Mouse (Mus musculus) lung, embryonic 14.5 days (tissue): ENCODE measurements around the gene Ssh2. TPM values are rescaled to one million over a fixed set of nuclear protein-coding genes. Genes with fewer than 3 reads are reported as not detected.
A peak's percentile ranks its signal among the peaks of the same experiment; 100 is the strongest.

Experiments used
- ATAC-seq: fragments of 200-750 bp; cut with Nextera tagmentation; 2 replicates; pipeline ENCODE4 v1.8.0; 2017; ENCODE audit warnings: mild to moderate bottlenecking, moderate TSS enrichment, moderate library complexity; ENCODE audit not compliant: insufficient read depth
- DNase-seq: peaks from one replicate; pipeline ENCODE4 v3.0.0-alpha.2; 2015
- H3K27ac ChIP-seq: fragments of 300-500 bp; sonication (generic); 2 replicates; pipeline ENCODE4 v1.5.1; 2014; ENCODE audit warnings: low read depth, mild to moderate bottlenecking, moderate library complexity
- H3K27me3 ChIP-seq: fragments of 300-500 bp; sonication (generic); 2 replicates; pipeline ENCODE4 v1.6.1; 2014; ENCODE audit warnings: low read length, control low read depth; ENCODE audit not compliant: insufficient read depth
- H3K36me3 ChIP-seq: fragments of 300-500 bp; sonication (generic); 2 replicates; pipeline ENCODE4 v1.6.1; 2014; ENCODE audit warnings: control low read depth; ENCODE audit not compliant: insufficient read depth
- H3K4me1 ChIP-seq: fragments of 300-500 bp; sonication (generic); 2 replicates; pipeline ENCODE4 v1.6.1; 2014; ENCODE audit warnings: antibody characterized with exemption, control low read depth; ENCODE audit not compliant: insufficient read depth
- H3K4me2 ChIP-seq: fragments of 300-500 bp; sonication (generic); 2 replicates; pipeline ENCODE4 v1.6.1; 2014; ENCODE audit warnings: mild to moderate bottlenecking
- H3K4me3 ChIP-seq: fragments of 300-500 bp; sonication (generic); 2 replicates; pipeline ENCODE4 v1.5.1; 2014; ENCODE audit warnings: low read depth, low read length
- H3K9ac ChIP-seq: fragments of 300-500 bp; sonication (generic); 2 replicates; pipeline ENCODE4 v1.6.1; 2014
- H3K9me3 ChIP-seq: fragments of 300-500 bp; sonication (generic); 2 replicates; pipeline ENCODE4 v1.6.1; 2016; ENCODE audit warnings: low read depth, low read length, control low read depth
- CTCF ChIP-seq: IDR thresholded peaks from 2 replicates; pipeline ENCODE4 v1.5.1; 2016; ENCODE audit warnings: antibody characterized with exemption, low read depth
- WGBS: fragments of 180-500 bp; shearing (Covaris S2); extraction: QIAGEN DNeasy Blood & Tissue Kit; methylation state at CpG from one replicate; pipeline ENCODE4 v1.1.7; 2014; 5-methylcytosine and 5-hydroxymethylcytosine counted together
- polyA plus RNA-seq: library from polyadenylated mRNA; unstranded; fragments of >200 nt; fragmentation: Nextera tagmentation; extraction: Ambion mirVana; gene quantifications from 2 replicates; pipeline ENCODE4 v1.2.1, GENCODE M21; 2014

The Ssh2 gene
- polyA plus RNA-seq, 1 experiment from 2014 or later = 13.8 TPM

DNA sequence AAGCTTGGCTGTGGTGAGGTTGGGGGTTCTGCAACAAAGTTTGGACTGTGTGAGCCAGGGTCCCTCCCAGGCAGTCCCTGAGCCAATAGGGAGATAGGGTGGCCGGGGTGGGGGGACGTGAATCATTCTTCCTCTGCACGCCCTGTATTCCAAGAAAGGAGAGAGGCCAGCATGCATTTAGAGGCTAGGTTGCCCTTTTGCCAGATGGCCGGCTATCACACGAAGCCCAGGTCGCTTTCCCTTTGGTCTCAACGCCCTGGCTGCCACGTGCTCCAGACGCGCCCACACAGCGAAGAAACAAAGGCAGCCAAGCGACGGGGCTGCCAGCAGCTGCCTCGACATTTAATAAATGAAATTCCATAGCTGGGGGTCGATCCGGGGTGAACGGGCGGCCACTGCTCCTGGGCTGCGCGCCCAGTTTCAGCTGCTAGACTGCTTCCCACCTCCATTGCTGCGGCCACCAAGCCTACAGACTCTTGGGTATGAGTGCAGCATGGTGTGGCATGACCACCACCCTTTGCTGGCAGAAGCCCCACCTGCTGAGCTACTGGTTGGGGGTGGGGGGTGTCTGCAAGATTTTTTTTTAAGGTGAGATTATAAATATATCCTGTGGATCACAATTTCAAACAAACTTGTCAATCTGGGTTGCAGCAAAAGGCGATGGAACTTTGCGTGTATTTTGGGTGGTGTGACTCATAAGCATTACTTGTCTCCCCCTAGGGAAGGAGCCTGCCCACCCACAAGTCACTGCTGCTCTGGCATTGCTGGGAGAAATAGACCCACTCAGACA is 275.6 kb downstream of the Ssh2 start:
- Histone ChIP-seq H3K4me2 (peak overlapping the region; percentile 90), H3K27ac (peak overlapping the region; percentile 97), H3K9ac (peak overlapping the region; percentile 93), H3K9me3 (no peaks in the 10 kb centered on the region), H3K4me1 (peaks cover 27% of the 10 kb centered on the region), H3K27me3 (no peaks in the 10 kb centered on the region), H3K4me3 (peak overlapping the region; percentile 57), H3K36me3 (0 out of 2 replicates have a peak, but pooled peaks cover 2% of the 10 kb centered on the region)
- DNase-seq = peak; percentile 94
- ATAC-seq = peak; percentile 79
- no peak for TF ChIP-seq CTCF
- 0% methylated on average over 23 of the region's 23 CpGs for WGBS

DNA sequence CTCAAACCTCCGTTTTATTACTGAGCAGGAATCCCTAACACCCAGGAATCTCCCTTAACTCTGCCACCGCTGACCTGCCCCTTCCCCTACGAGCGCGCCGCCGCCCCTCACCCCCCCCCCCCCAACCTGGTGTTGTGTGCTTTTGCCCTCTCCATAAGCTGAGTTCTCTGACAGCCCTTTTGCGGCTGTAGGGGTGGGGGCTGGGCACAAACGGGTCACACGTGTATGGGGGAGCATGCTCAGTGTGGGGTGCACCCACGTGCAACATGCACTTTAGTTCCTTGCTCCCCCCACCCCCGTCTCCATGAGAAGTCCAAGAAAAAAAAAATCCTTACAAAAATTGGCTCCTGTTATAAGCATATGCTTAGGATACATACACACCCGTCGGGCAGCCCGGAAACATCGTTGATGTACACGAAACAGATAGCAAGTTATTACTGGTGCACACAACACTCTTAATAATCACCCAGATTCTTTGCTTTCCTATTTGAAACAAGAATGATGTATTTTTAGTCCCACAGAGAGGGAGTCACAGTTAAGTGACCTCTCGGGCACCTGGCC is 276.3 kb downstream of the Ssh2 start:
- DNase-seq = peak; percentile 54
- under 1% methylated on average over 18 of the region's 18 CpGs for WGBS
- Histone ChIP-seq H3K9me3 (no peaks in the 10 kb centered on the region), H3K4me3 (peak overlapping the region; percentile 57), H3K4me1 (peaks cover 26% of the 10 kb centered on the region), H3K27ac (peak overlapping the region; percentile 97), H3K36me3 (0 out of 2 replicates have a peak, but pooled peaks cover 2% of the 10 kb centered on the region), H3K4me2 (peak overlapping the region; percentile 90), H3K27me3 (no peaks in the 10 kb centered on the region), H3K9ac (peak overlapping the region; percentile 93)
- TF ChIP-seq CTCF = no peak
- no peak for ATAC-seq

- peak; percentile 39 for TF ChIP-seq CTCF
- Histone ChIP-seq H3K4me2 (peak overlapping the region; percentile 90), H3K9ac (peak overlapping the region; percentile 93), H3K27me3 (no peaks in the 10 kb centered on the region), H3K4me1 (peaks cover 25% of the 10 kb centered on the region), H3K4me3 (peak overlapping the region; percentile 57), H3K9me3 (no peaks in the 10 kb centered on the region), H3K27ac (peak overlapping the region; percentile 97), H3K36me3 (0 out of 2 replicates have a peak, but pooled peaks cover 2% of the 10 kb centered on the region)
- under 1% methylated on average over 29 of the region's 32 CpGs for WGBS
- peak; percentile 74 for ATAC-seq
- peak; percentile 96 for DNase-seq
These were observed 276.8 kb downstream of the Ssh2 start for GRCm38 (mm10) chr11:77492911-77493332.

- no peaks in the 10 kb centered on the region for H3K27me3 ChIP-seq
- H3K4me3 ChIP-seq = peak within 1 kb of the TSS; percentile 67
- ATAC-seq (no peak), DNase-seq (peak; percentile 48)
- TF ChIP-seq CTCF = no peak
- H3K9ac ChIP-seq = peak within 1 kb of the TSS; percentile 93
- H3K9me3 ChIP-seq = no peaks in the 10 kb centered on the region
- H3K4me1 ChIP-seq = peaks cover 19% of the 10 kb centered on the region
- under 1% methylated on average over 67 of the region's 74 CpGs for WGBS
- peak within 1 kb of the TSS; percentile 90 for H3K4me2 ChIP-seq
- peak within 1 kb of the TSS; percentile 97 for H3K27ac ChIP-seq
- 0 out of 2 replicates have a peak, but pooled peaks cover 3% of the 10 kb centered on the region for H3K36me3 ChIP-seq
These were observed 277.6 kb downstream of the Ssh2 start, which contains the start of gene Git1 for GRCm38 (mm10) chr11:77493512-77494343. TSS of gene Git1 (plus strand) at chr11:77493562.

DNA sequence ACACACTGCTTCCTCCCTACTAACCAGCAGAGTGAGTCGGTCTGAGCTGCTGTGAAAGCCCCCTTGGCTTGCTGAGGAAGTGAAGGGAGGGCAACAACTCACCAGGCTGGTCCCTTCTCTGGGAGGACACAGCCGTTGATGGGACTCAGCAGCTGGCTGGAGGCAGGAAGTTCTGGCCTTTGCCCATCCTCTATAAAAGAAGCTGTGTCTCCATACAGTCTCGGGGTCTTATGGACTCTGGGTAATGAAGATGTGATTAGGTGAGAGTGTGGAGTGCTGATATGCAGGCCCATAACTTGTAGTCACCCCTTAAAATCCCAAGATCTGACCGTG is 278.2 kb downstream of the Ssh2 start:
- H3K4me1 ChIP-seq = peaks cover 17% of the 10 kb centered on the region
- TF ChIP-seq CTCF = no peak
- H3K27ac ChIP-seq = peak overlapping the region; percentile 97; the same call in 1 of the 2 replicates
- no peak for ATAC-seq
- H3K4me2 ChIP-seq = peak overlapping the region; percentile 90
- peak overlapping the region; percentile 93 for H3K9ac ChIP-seq
- H3K4me3 ChIP-seq = peak overlapping the region; percentile 67
- H3K27me3 ChIP-seq = no peaks in the 10 kb centered on the region
- H3K36me3 ChIP-seq = peaks cover 8% of the 10 kb centered on the region; the same call in 1 of the 2 replicates
- H3K9me3 ChIP-seq = no peaks in the 10 kb centered on the region
- 16% methylated on average over 4 of the region's 4 CpGs for WGBS
- no peak for DNase-seq

DNA sequence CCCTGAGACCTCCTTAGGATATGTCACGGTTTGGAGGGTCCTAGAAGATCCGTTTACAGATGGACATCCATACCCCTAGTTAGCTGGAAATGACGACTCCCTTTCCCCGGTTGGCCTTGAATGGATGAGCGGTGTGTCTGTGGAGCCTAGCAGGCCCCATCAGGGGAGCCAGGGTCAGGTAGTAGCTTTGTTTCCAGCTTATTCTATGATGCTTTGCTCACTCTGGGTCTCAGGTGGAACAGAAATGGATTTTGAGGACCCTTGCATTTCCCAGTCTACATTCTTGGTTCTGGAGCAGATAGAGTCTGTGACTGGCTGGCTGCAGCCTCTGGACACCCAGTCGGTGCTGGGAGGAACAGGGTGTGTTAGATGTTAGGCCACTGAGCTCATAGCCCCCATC is 278.7 kb downstream of the Ssh2 start:
- no peaks in the 10 kb centered on the region for H3K9me3 ChIP-seq
- DNase-seq (no peak), ATAC-seq (no peak)
- peaks cover 13% of the 10 kb centered on the region; the same call in 1 of the 2 replicates for H3K36me3 ChIP-seq
- no peak for TF ChIP-seq CTCF
- no peak overlapping the region for H3K27ac ChIP-seq
- H3K4me2 ChIP-seq = peak overlapping the region; percentile 90
- H3K9ac ChIP-seq = peak overlapping the region; percentile 93
- 65% methylated on average over 6 of the region's 6 CpGs for WGBS
- H3K27me3 ChIP-seq = no peaks in the 10 kb centered on the region
- peak overlapping the region; percentile 67; the same call in 1 of the 2 replicates for H3K4me3 ChIP-seq
- peaks cover 17% of the 10 kb centered on the region for H3K4me1 ChIP-seq

GRCm38 (mm10) chr11:77495507-77495906 is 279.4 kb downstream of the Ssh2 start:
- ATAC-seq (no peak), DNase-seq (no peak)
- Histone ChIP-seq H3K9ac (no peak overlapping the region), H3K9me3 (no peaks in the 10 kb centered on the region), H3K4me2 (peak overlapping the region; percentile 90; the same call in 1 of the 2 replicates), H3K4me1 (peaks cover 17% of the 10 kb centered on the region), H3K4me3 (no peak overlapping the region), H3K36me3 (peaks cover 20% of the 10 kb centered on the region), H3K27me3 (no peaks in the 10 kb centered on the region), H3K27ac (no peak overlapping the region)
- no peak for TF ChIP-seq CTCF
